ENCODE assay signal across 8 mouse cellular contexts in genomic region chr2:91931328-91932159, GRCm38 (mm10). TPM values are rescaled to one million over a fixed set of nuclear protein-coding genes. Genes with fewer than 3 reads are reported as not detected.
A peak's percentile ranks its signal among the peaks of the same experiment; 100 is the strongest.
DNase-seq lines count a peak whose midpoint lies in the region; ATAC-seq lines count a peak whose summit lies in the region.

No protein-coding gene starts in this region.

- H3K4me1 ChIP-seq in lung, embryonic 16.5 days (replicated peaks; ENCODE audit: control insufficient read depth, insufficient read depth, low read length): peaks cover 28% of the 10 kb centered on the region
- peaks cover 50% of the 10 kb centered on the region for H3K4me1 ChIP-seq in heart, embryonic 15.5 days (replicated peaks)
- H3K4me1 ChIP-seq in limb, embryonic 12.5 days (replicated peaks): peaks cover 47% of the 10 kb centered on the region
- peaks cover 56% of the 10 kb centered on the region for H3K4me1 ChIP-seq in neural tube, embryonic 13.5 days (replicated peaks)

- peak overlapping the region; percentile 61 for H3K4me2 ChIP-seq in lung, embryonic 16.5 days (ENCODE audit: low read depth, low read length)
- peak overlapping the region; percentile 76 for H3K4me2 ChIP-seq in heart, embryonic 15.5 days
- H3K4me2 ChIP-seq in limb, embryonic 12.5 days: peak overlapping the region; percentile 83
- peak overlapping the region; percentile 86 for H3K4me2 ChIP-seq in neural tube, embryonic 13.5 days

- no peaks in the 10 kb centered on the region for H3K9me3 ChIP-seq in lung, embryonic 16.5 days (ENCODE audit: control insufficient read depth, low read length)
- H3K9me3 ChIP-seq in heart, embryonic 15.5 days (replicated peaks): no peaks in the 10 kb centered on the region
- H3K9me3 ChIP-seq in limb, embryonic 12.5 days: no peaks in the 10 kb centered on the region
- no peaks in the 10 kb centered on the region for H3K9me3 ChIP-seq in neural tube, embryonic 13.5 days

- peaks cover 7% of the 10 kb centered on the region for H3K36me3 ChIP-seq in lung, embryonic 16.5 days (ENCODE audit: control insufficient read depth, insufficient read depth, low read length)
- H3K36me3 ChIP-seq in heart, embryonic 15.5 days: peaks cover 28% of the 10 kb centered on the region
- peaks cover 44% of the 10 kb centered on the region for H3K36me3 ChIP-seq in limb, embryonic 12.5 days
- H3K36me3 ChIP-seq in neural tube, embryonic 13.5 days: peaks cover 29% of the 10 kb centered on the region

- ATAC-seq in lung, embryonic 16.5 days (ENCODE audit: low read depth): peak; percentile 74
- ATAC-seq in heart, embryonic 15.5 days (replicated peaks; ENCODE audit: insufficient number of reproducible peaks, insufficient read depth, low FRiP score, low read depth): peak; percentile 45
- ATAC-seq in limb, embryonic 12.5 days (ENCODE audit: insufficient number of reproducible peaks, insufficient read depth, low FRiP score, low TSS enrichment, low read depth): peak; percentile 79
- peak; percentile 76 for ATAC-seq in neural tube, embryonic 13.5 days (ENCODE audit: low read depth)

- H3K27ac ChIP-seq in lung, embryonic 16.5 days (ENCODE audit: low read length): peak overlapping the region; percentile 87
- peak overlapping the region; percentile 74 for H3K27ac ChIP-seq in heart, embryonic 15.5 days
- H3K27ac ChIP-seq in limb, embryonic 12.5 days: peak overlapping the region; percentile 99
- H3K27ac ChIP-seq in neural tube, embryonic 13.5 days (replicated peaks): peak overlapping the region; percentile 88

- H3K9ac ChIP-seq in lung, embryonic 16.5 days (ENCODE audit: low read length): peak overlapping the region; percentile 88
- H3K9ac ChIP-seq in heart, embryonic 15.5 days: peak overlapping the region; percentile 73
- peak overlapping the region; percentile 99 for H3K9ac ChIP-seq in limb, embryonic 12.5 days (replicated peaks)
- H3K9ac ChIP-seq in neural tube, embryonic 13.5 days: peak overlapping the region; percentile 90

- peak overlapping the region; percentile 70 for H3K4me3 ChIP-seq in lung, embryonic 16.5 days (ENCODE audit: low read length)
- H3K4me3 ChIP-seq in heart, embryonic 15.5 days: peak overlapping the region; percentile 58
- H3K4me3 ChIP-seq in limb, embryonic 12.5 days (replicated peaks): peak overlapping the region; percentile 80
- H3K4me3 ChIP-seq in neural tube, embryonic 13.5 days: peak overlapping the region; percentile 67

- 4% methylated on average over 44 of the region's 50 CpGs for WGBS in lung, embryonic 16.5 days
- WGBS in heart, embryonic 15.5 days: 5% methylated on average over 50 of the region's 50 CpGs
- 2% methylated on average over 47 of the region's 50 CpGs for WGBS in limb, embryonic 12.5 days
- WGBS in neural tube, embryonic 13.5 days: under 1% methylated on average over 50 of the region's 50 CpGs

- DNase-seq in lung, postnatal 14 days: no peak
- peak; percentile 52 to 67 for DNase-seq in cerebellum, postnatal 25 days
- no peak for DNase-seq in thymus, postnatal 0 days (ENCODE audit: low spot score)
- DNase-seq in spleen, postnatal 14 days (ENCODE audit: low spot score in 2 of 2): no peak

- H3K27me3 ChIP-seq in lung, embryonic 16.5 days (ENCODE audit: control insufficient read depth, insufficient read depth, low read depth, low read length): no peaks in the 10 kb centered on the region
- peaks cover 12% of the 10 kb centered on the region; the same call in 1 of the 2 replicates for H3K27me3 ChIP-seq in heart, embryonic 15.5 days
- H3K27me3 ChIP-seq in limb, embryonic 12.5 days: no peaks in the 10 kb centered on the region
- no peaks in the 10 kb centered on the region for H3K27me3 ChIP-seq in neural tube, embryonic 13.5 days

RNA-seq across cellular contexts. Expression of gene Mdk, which starts 0.6 kb away (rescaled TPM):
- polyA plus RNA-seq in lung, embryonic 16.5 days (2015; fragmentation: Nextera tagmentation; extraction: Ambion mirVana): 680 and 776 TPM in 2 replicates
- 293 and 372 TPM in 2 replicates for polyA plus RNA-seq in heart, embryonic 15.5 days (2015; fragmentation: Nextera tagmentation; extraction: Ambion mirVana)
- polyA plus RNA-seq in limb, embryonic 12.5 days (2016; fragmentation: Nextera tagmentation; extraction: Ambion mirVana): 2,281 and 2,291 TPM in 2 replicates
- polyA plus RNA-seq in neural tube, embryonic 13.5 days (2015; fragmentation: Nextera tagmentation; extraction: Ambion mirVana): 289 and 336 TPM in 2 replicates
- 118 and 153 TPM in 2 replicates for polyA plus RNA-seq in thymus, postnatal 0 days (2015; fragmentation: Nextera tagmentation; extraction: Ambion mirVana)

RNA-seq across cellular contexts. Expression of gene Chrm4, which starts 4.5 kb away (rescaled TPM):
- 0.10 TPM in 1 of 2 replicates, not detected in the other for polyA plus RNA-seq in lung, embryonic 16.5 days (2015; fragmentation: Nextera tagmentation; extraction: Ambion mirVana)
- not detected in 2 replicates for polyA plus RNA-seq in heart, embryonic 15.5 days (2015; fragmentation: Nextera tagmentation; extraction: Ambion mirVana)
- polyA plus RNA-seq in limb, embryonic 12.5 days (2016; fragmentation: Nextera tagmentation; extraction: Ambion mirVana): 0.33 and 0.65 TPM in 2 replicates
- polyA plus RNA-seq in neural tube, embryonic 13.5 days (2015; fragmentation: Nextera tagmentation; extraction: Ambion mirVana): 1.2 and 1.5 TPM in 2 replicates
- 0.09 and 0.12 TPM in 2 replicates for polyA plus RNA-seq in thymus, postnatal 0 days (2015; fragmentation: Nextera tagmentation; extraction: Ambion mirVana)

RNA-seq across cellular contexts. Expression of gene Gm9821, which starts 14.0 kb away (rescaled TPM):
- 0.33 and 0.88 TPM in 2 replicates for polyA plus RNA-seq in lung, embryonic 16.5 days (2015; fragmentation: Nextera tagmentation; extraction: Ambion mirVana)
- polyA plus RNA-seq in heart, embryonic 15.5 days (2015; fragmentation: Nextera tagmentation; extraction: Ambion mirVana): 1.7 and 2.2 TPM in 2 replicates
- polyA plus RNA-seq in limb, embryonic 12.5 days (2016; fragmentation: Nextera tagmentation; extraction: Ambion mirVana): 0.28 and 0.59 TPM in 2 replicates
- polyA plus RNA-seq in neural tube, embryonic 13.5 days (2015; fragmentation: Nextera tagmentation; extraction: Ambion mirVana): 0.22 TPM in 1 of 2 replicates, not detected in the other
- polyA plus RNA-seq in thymus, postnatal 0 days (2015; fragmentation: Nextera tagmentation; extraction: Ambion mirVana): 2.5 and 3.4 TPM in 2 replicates

RNA-seq across cellular contexts. Expression of gene Dgkz, which starts 44.1 kb away (rescaled TPM):
- 55.9 and 59.7 TPM in 2 replicates for polyA plus RNA-seq in lung, embryonic 16.5 days (2015; fragmentation: Nextera tagmentation; extraction: Ambion mirVana)
- 26.6 and 48.2 TPM in 2 replicates for polyA plus RNA-seq in heart, embryonic 15.5 days (2015; fragmentation: Nextera tagmentation; extraction: Ambion mirVana)
- polyA plus RNA-seq in limb, embryonic 12.5 days (2016; fragmentation: Nextera tagmentation; extraction: Ambion mirVana): 33.7 and 39.9 TPM in 2 replicates
- 35.7 and 38.8 TPM in 2 replicates for polyA plus RNA-seq in neural tube, embryonic 13.5 days (2015; fragmentation: Nextera tagmentation; extraction: Ambion mirVana)
- polyA plus RNA-seq in thymus, postnatal 0 days (2015; fragmentation: Nextera tagmentation; extraction: Ambion mirVana): 70.9 and 81.0 TPM in 2 replicates

Comparison
In these comparisons a context has a peak if more than half of its experiments do, and no peak if none do; other contexts are left out.
1. DNase-seq: peak in cerebellum, postnatal 25 days (2 of 2); none in lung, postnatal 14 days (single experiment), thymus, postnatal 0 days (single experiment) and spleen, postnatal 14 days (0 of 2).
2. Peak in every context shown above with its lines, with median percentiles within 50 percentile points of each other: ATAC-seq, H3K27ac ChIP-seq, H3K4me2 ChIP-seq, H3K4me3 ChIP-seq and H3K9ac ChIP-seq.